28 mouse cellular contexts compared by ENCODE assay signal in genomic region chr2:174069532-174070049, GRCm38 (mm10). TPM values are rescaled to one million over a fixed set of nuclear protein-coding genes. Genes with fewer than 3 reads are reported as not detected.
DNase-seq lines count a peak whose midpoint lies in the region; ATAC-seq lines count a peak whose summit lies in the region.
"Had no signal": no experiment of that assay in that cellular context is flagged by ENCODE, and none has a peak within 500 bp of the region (broad histone marks: within the 10 kb centered on the region; RNA-seq: fewer than 3 reads in every experiment).

No protein-coding gene starts in this region.

- H3K4me1 ChIP-seq in kidney, embryonic 14.5 days (ENCODE audit: control insufficient read depth, insufficient read depth, low read length), result peaks cover 8% of the 10 kb centered on the region
- H3K4me1 ChIP-seq: embryonic facial prominence, embryonic 12.5 days; lung, embryonic 15.5 days had no signal

- H3K9me3 ChIP-seq in kidney, embryonic 14.5 days (ENCODE audit: control insufficient read depth, low read length), result no peaks in the 10 kb centered on the region
- H3K9me3 ChIP-seq: embryonic facial prominence, embryonic 12.5 days; forebrain, embryonic 13.5 days; heart, embryonic 10.5 days; hindbrain, embryonic 15.5 days; limb, embryonic 10.5 days; liver, embryonic 15.5 days; lung, embryonic 15.5 days; midbrain, embryonic 10.5 days had no signal

- 69% methylated on average over 3 of the region's 3 CpGs for WGBS in kidney, embryonic 14.5 days

- no peaks in the 10 kb centered on the region for H3K27me3 ChIP-seq in kidney, embryonic 14.5 days (ENCODE audit: control insufficient read depth, insufficient read depth, low read length)
- H3K27me3 ChIP-seq: embryonic facial prominence, embryonic 12.5 days; forebrain, embryonic 13.5 days; hindbrain, embryonic 15.5 days; lung, embryonic 15.5 days had no signal

- ATAC-seq in common myeloid progenitor, adult 5-6 weeks (replicated peaks; ENCODE audit: low read depth, poor library complexity, severe bottlenecking), result peak; percentile 75
- ATAC-seq in megakaryocyte progenitor cell, adult 5-6 weeks (replicated peaks; ENCODE audit: poor library complexity), result peak; percentile 82
- ATAC-seq in kidney, embryonic 14.5 days (ENCODE audit: low FRiP score, low TSS enrichment), result no peak
- ATAC-seq: forebrain, embryonic 13.5 days; intestine, postnatal 0 days; midbrain, embryonic 16.5 days had no signal

- H3K9ac ChIP-seq in kidney, embryonic 14.5 days (ENCODE audit: low read depth, low read length), result no peak overlapping the region
- H3K9ac ChIP-seq: embryonic facial prominence, embryonic 12.5 days; forebrain, embryonic 13.5 days; hindbrain, embryonic 15.5 days; liver, embryonic 15.5 days; lung, embryonic 15.5 days had no signal

- H3K4me2 ChIP-seq in kidney, embryonic 14.5 days (replicated peaks; ENCODE audit: low read depth, low read length), result no peak overlapping the region
- H3K4me2 ChIP-seq: embryonic facial prominence, embryonic 12.5 days; forebrain, embryonic 13.5 days; hindbrain, embryonic 15.5 days; liver, embryonic 15.5 days; lung, embryonic 15.5 days had no signal

- peak; percentile 40 for DNase-seq in 3T3-L1 (ENCODE audit: low read depth, low spot score)
- peak; percentile 42 for DNase-seq in CD4-positive, CD25-positive, alpha-beta regulatory T cell, adult 2 months (ENCODE audit: low read depth, low spot score)
- no peak for DNase-seq in right cerebral cortex, adult 2 months (ENCODE audit: low spot score in 2 of 2)
- no peak for DNase-seq in adrenal gland, adult 2 months
- DNase-seq: adrenal gland, postnatal 14 days; cerebellum, adult 9-10 months; gastrocnemius, adult 2 months; heart, postnatal 4 days; liver; lung, postnatal 4 days; right cerebral cortex, postnatal 25 days; spleen, adult 18-20 months; thymus, postnatal 36 days had no signal

- no peaks in the 10 kb centered on the region for H3K36me3 ChIP-seq in kidney, embryonic 14.5 days (ENCODE audit: control insufficient read depth, insufficient read depth, low read length)
- H3K36me3 ChIP-seq: embryonic facial prominence, embryonic 12.5 days; heart, embryonic 10.5 days; hindbrain, embryonic 15.5 days; limb, embryonic 10.5 days; liver, embryonic 15.5 days; lung, embryonic 15.5 days; midbrain, embryonic 10.5 days had no signal

- H3K27ac ChIP-seq in kidney, embryonic 14.5 days (ENCODE audit: low read depth, low read length), result no peak overlapping the region
- H3K27ac ChIP-seq: embryonic facial prominence, embryonic 12.5 days; forebrain, embryonic 13.5 days; gastrocnemius, adult 2 months; heart, embryonic 10.5 days; hindbrain, embryonic 15.5 days; kidney, postnatal 0 days; limb, embryonic 10.5 days; liver, embryonic 15.5 days; lung, embryonic 15.5 days; midbrain, embryonic 10.5 days had no signal

- no peak overlapping the region for H3K4me3 ChIP-seq in kidney, embryonic 14.5 days (ENCODE audit: low read length)
- H3K4me3 ChIP-seq: embryonic facial prominence, embryonic 12.5 days; erythroblast, embryonic 14.5 days; forebrain, embryonic 13.5 days; gastrocnemius, adult 2 months; heart, embryonic 10.5 days; hindbrain, embryonic 15.5 days; limb, embryonic 10.5 days; liver, embryonic 15.5 days; lung, embryonic 15.5 days; midbrain, embryonic 10.5 days had no signal

RNA-seq across cellular contexts. Expression of gene Stx16, which starts 6.5 kb away (rescaled TPM):
- 25.5 and 35.0 TPM in 2 replicates for total RNA-seq in common myeloid progenitor, adult 5-6 weeks (2017)
- 26.6 and 29.2 TPM in 2 replicates for total RNA-seq in megakaryocyte progenitor cell, adult 5-6 weeks (2015)
- total RNA-seq in megakaryocyte progenitor cell, adult 5-6 weeks (2017), result 19.8 and 30.1 TPM in 2 replicates
- polyA plus RNA-seq in kidney, embryonic 14.5 days (2014; fragmentation: Nextera tagmentation; extraction: Ambion mirVana), result 9.0 and 10.1 TPM in 2 replicates
- total RNA-seq in adrenal gland, adult 2 months (2021), result 10 to 100 TPM; 45.2 to 51.0 TPM
- 30.7 and 31.3 TPM in 2 replicates for polyA plus RNA-seq in adrenal gland, adult 2 months (2012; rRNA removed)

RNA-seq across cellular contexts. Expression of gene Npepl1, which starts 40.6 kb away (rescaled TPM):
- total RNA-seq in common myeloid progenitor, adult 5-6 weeks (2017), result 33.5 and 34.8 TPM in 2 replicates
- total RNA-seq in megakaryocyte progenitor cell, adult 5-6 weeks (2015), result 46.8 and 49.6 TPM in 2 replicates
- 28.2 and 31.7 TPM in 2 replicates for total RNA-seq in megakaryocyte progenitor cell, adult 5-6 weeks (2017)
- polyA plus RNA-seq in kidney, embryonic 14.5 days (2014; fragmentation: Nextera tagmentation; extraction: Ambion mirVana), result 29.8 and 41.3 TPM in 2 replicates
- total RNA-seq in adrenal gland, adult 2 months (2021), result 10 to 100 TPM; 53.8 to 66.7 TPM
- polyA plus RNA-seq in adrenal gland, adult 2 months (2012; rRNA removed), result 156 and 183 TPM in 2 replicates

Comparison
In these comparisons a context has a peak if more than half of its experiments do, and no peak if none do; other contexts are left out.
1. DNase-seq: peak in 3T3-L1 (single experiment) and CD4-positive, CD25-positive, alpha-beta regulatory T cell, adult 2 months (single experiment); none in right cerebral cortex, adult 2 months (0 of 2) and adrenal gland, adult 2 months (single experiment).